Mouse (Mus musculus): ENCODE measurements at regions not wholly inside any gene's neighbourhood (a gene's known extent, or its start where the extent isn't known, plus 50 kb on each side); places are given as distances from the start of the nearest gene placed in this dataset.

DNA sequence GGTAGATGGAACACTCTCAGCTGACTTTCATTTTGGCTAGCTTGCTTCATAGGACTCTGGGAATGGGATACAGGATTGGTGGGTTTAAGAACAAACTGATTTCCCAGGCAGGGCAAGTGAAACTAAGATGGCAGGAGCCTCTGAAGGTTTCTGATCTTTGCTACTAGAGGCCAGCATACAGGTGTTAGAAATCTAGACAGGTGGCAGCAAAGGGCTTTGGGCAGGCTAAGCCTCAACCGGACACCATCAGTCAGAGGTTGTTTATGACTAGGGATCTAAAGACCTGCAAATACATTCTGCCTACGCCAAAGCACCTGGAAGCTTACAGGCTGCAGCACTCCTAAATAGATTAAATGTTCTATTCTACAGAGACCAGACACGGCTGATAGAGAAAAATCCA is 2233.4 kb downstream of the 4930444P10Rik start:
- no peak for ATAC-seq (ENCODE audit: low FRiP score)
- H3K27ac ChIP-seq: no peak overlapping the region
- no peaks in the 10 kb centered on the region for H3K9me3 ChIP-seq
- no peak overlapping the region for H3K4me3 ChIP-seq (replicated peaks)
- WGBS: 60% methylated on average over 3 of the region's 3 CpGs
- peaks cover 62% of the 10 kb centered on the region for H3K27me3 ChIP-seq
- peaks cover 15% of the 10 kb centered on the region for H3K4me1 ChIP-seq
- H3K36me3 ChIP-seq (replicated peaks): no peaks in the 10 kb centered on the region
- no peak overlapping the region for H3K4me2 ChIP-seq
- H3K9ac ChIP-seq: no peak overlapping the region

DNA sequence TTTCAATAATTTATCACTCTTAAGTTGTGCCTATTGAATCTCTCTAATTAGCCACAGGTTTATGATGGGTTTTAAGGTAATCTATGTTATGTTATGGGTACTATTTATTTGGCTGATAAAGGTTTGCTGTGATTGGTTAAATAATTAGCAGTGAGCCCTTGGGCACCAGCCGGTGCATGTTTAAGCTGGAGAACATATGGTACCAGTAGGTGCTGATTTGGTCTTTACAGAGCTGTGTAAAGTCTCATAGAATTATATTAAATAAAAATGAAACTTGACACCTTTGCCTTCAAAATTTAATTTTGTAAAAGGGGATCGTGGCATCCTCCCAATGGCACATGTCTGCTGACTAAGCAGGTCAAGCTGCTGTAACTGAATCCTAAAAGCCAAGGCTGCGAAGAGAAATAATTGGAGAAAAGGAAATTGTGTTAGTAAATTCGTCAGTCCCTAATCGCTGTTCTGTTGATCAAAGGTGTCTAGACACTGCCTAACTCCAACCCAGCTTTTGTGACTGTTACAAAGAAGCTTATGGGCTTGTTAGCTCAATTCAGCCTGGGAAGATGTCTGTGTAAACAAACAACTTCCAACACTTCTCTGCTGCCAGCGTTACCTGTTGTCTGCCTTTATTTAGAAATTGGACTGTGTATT is 2234.6 kb downstream of the 4930444P10Rik start:
- 0 out of 2 replicates have a peak overlapping the region, but pooled peaks have one; percentile 46 for H3K27ac ChIP-seq
- H3K9ac ChIP-seq: no peak overlapping the region
- H3K27me3 ChIP-seq: peaks cover 51% of the 10 kb centered on the region
- H3K9me3 ChIP-seq: no peaks in the 10 kb centered on the region
- WGBS: 18% methylated on average over 6 of the region's 6 CpGs
- H3K36me3 ChIP-seq (replicated peaks): no peaks in the 10 kb centered on the region
- ATAC-seq (ENCODE audit: low FRiP score): 0 out of 2 replicates have a peak, but pooled peaks have one; percentile 33
- no peak overlapping the region for H3K4me3 ChIP-seq (replicated peaks)
- peaks cover 15% of the 10 kb centered on the region for H3K4me1 ChIP-seq
- no peak overlapping the region for H3K4me2 ChIP-seq

DNA sequence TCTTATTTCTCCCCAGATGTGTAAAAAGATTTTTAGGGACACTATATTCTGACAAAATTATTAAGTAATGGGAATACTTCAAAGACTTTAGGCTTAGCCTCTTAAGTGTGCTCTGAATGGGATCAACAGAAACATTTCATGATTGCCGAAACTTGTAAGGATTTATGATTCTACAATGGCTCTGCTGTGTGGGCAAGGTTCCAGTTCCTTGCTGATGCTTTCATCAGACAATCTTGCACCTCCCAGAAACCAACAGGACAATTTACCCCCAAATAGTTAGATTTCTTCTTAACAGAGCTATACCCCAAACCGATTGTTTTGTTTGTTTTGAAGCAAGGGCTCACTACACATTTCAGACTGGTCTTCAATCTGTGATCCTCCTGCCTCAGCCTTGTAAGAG is 2236.1 kb downstream of the 4930444P10Rik start:
- Histone ChIP-seq H3K4me1 (peaks cover 15% of the 10 kb centered on the region), H3K27ac (no peak overlapping the region), H3K4me2 (no peak overlapping the region), H3K9me3 (no peaks in the 10 kb centered on the region), H3K4me3 (replicated peaks) (no peak overlapping the region), H3K9ac (no peak overlapping the region), H3K27me3 (peaks cover 38% of the 10 kb centered on the region), H3K36me3 (replicated peaks) (no peaks in the 10 kb centered on the region)
- WGBS: 77% methylated on average over 2 of the region's 2 CpGs
- no peak for ATAC-seq (ENCODE audit: low FRiP score)

DNA sequence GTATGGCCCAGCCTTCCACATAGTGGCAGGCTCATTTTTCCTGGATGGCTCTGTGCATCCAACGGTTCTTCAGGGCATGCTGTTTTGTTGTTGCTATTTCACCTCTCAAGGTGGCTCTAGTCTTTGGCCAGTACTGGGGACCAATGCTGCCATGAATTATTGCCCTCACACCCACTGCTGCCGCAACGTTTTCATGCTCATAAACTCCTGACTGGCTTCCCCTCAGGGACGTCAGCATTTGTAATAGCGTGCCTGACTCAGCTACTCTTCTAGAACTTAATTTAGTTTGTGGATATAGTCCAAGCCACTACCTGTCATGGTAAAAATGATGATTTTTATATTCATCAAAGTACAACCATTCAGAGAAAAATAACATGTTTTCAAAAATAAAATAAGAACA is 2242.0 kb downstream of the 4930444P10Rik start:
- Histone ChIP-seq H3K27ac (no peak overlapping the region), H3K4me3 (replicated peaks) (no peak overlapping the region), H3K9ac (no peak overlapping the region), H3K4me2 (no peak overlapping the region), H3K36me3 (replicated peaks) (no peaks in the 10 kb centered on the region), H3K4me1 (no peaks in the 10 kb centered on the region), H3K27me3 (0 out of 2 replicates have a peak, but pooled peaks cover 12% of the 10 kb centered on the region), H3K9me3 (no peaks in the 10 kb centered on the region)
- 89% methylated on average over 5 of the region's 5 CpGs for WGBS
- ATAC-seq (ENCODE audit: low FRiP score): no peak

DNA sequence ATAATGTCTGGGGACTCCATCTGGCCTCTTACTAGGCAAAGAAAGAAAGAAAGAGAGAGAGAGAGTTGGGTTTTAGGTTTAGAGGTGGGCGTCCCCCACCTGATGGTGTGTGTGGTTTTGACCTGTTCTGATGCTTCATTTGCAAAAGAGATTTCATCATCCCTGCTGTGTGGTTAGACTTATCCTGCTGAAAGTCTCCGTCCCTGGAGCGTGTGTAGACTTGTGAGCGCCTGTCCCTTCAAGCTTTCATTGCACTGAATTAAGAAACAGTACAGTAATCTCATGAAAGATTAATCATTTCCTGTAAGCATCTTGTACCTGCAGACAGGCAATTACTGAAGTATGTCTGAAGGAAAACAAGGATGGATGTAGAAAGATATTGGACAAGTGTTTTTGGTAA is 2244.1 kb downstream of the 4930444P10Rik start:
- Histone ChIP-seq H3K36me3 (replicated peaks) (no peaks in the 10 kb centered on the region), H3K4me3 (replicated peaks) (no peak overlapping the region), H3K4me1 (no peaks in the 10 kb centered on the region), H3K9me3 (no peaks in the 10 kb centered on the region), H3K9ac (no peak overlapping the region), H3K27ac (no peak overlapping the region), H3K4me2 (no peak overlapping the region), H3K27me3 (0 out of 2 replicates have a peak, but pooled peaks cover 4% of the 10 kb centered on the region)
- ATAC-seq (ENCODE audit: low FRiP score): no peak
- 87% methylated on average over 4 of the region's 4 CpGs for WGBS

DNA sequence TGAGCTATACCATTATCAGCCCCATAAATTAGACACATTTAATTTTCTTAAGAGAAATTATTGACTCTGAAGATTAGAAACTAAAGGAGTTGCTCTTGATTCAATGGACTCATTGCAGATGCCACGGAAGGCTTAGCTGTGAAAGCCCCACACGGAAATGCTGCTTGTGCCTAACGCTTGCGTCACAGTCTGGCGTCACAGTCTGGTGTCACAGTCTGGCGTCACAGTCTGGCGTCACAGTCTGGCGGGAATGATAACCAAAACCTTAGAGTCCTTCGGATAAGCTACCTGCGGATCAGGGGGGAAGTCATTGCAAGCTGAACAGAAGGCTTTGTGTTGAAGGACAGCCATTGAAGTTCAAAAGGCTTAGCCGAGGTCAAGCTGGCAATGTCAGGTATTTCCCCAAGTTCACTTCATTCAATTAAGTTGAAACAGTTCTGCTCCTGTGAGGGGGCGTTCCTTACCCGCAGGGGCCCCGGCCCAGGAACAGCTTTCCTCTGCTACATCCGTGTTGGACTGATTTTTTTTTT is 2246.7 kb downstream of the 4930444P10Rik start:
- 75% methylated on average over 15 of the region's 15 CpGs for WGBS
- Histone ChIP-seq H3K9ac (no peak overlapping the region), H3K36me3 (replicated peaks) (no peaks in the 10 kb centered on the region), H3K4me2 (no peak overlapping the region), H3K4me3 (replicated peaks) (no peak overlapping the region), H3K27me3 (0 out of 2 replicates have a peak, but pooled peaks cover 10% of the 10 kb centered on the region), H3K4me1 (no peaks in the 10 kb centered on the region), H3K9me3 (no peaks in the 10 kb centered on the region), H3K27ac (no peak overlapping the region)
- ATAC-seq (ENCODE audit: low FRiP score): no peak

DNA sequence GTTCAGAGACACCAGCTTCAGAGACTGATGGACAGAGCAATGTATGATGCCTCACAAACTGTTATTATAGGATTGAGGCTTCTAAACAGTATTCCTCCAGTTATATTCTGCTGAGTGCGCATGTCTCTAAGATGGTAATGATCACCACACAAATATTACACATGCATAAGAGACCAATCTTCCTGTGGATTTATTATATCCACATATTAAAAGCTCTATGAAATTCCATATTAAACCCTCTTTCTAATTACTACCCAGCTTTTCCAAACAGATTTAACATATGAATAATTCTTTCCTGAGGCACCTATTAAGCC is 2252.9 kb downstream of the 4930444P10Rik start:
- H3K4me1 ChIP-seq: no peaks in the 10 kb centered on the region
- no peak overlapping the region for H3K9ac ChIP-seq
- no peak overlapping the region for H3K4me2 ChIP-seq
- WGBS: 96% methylated on average over 1 of the region's 1 CpGs
- H3K36me3 ChIP-seq (replicated peaks): no peaks in the 10 kb centered on the region
- no peak overlapping the region for H3K27ac ChIP-seq
- H3K27me3 ChIP-seq: 0 out of 2 replicates have a peak, but pooled peaks cover 6% of the 10 kb centered on the region
- H3K4me3 ChIP-seq (replicated peaks): no peak overlapping the region
- ATAC-seq (ENCODE audit: low FRiP score): no peak
- no peaks in the 10 kb centered on the region for H3K9me3 ChIP-seq

DNA sequence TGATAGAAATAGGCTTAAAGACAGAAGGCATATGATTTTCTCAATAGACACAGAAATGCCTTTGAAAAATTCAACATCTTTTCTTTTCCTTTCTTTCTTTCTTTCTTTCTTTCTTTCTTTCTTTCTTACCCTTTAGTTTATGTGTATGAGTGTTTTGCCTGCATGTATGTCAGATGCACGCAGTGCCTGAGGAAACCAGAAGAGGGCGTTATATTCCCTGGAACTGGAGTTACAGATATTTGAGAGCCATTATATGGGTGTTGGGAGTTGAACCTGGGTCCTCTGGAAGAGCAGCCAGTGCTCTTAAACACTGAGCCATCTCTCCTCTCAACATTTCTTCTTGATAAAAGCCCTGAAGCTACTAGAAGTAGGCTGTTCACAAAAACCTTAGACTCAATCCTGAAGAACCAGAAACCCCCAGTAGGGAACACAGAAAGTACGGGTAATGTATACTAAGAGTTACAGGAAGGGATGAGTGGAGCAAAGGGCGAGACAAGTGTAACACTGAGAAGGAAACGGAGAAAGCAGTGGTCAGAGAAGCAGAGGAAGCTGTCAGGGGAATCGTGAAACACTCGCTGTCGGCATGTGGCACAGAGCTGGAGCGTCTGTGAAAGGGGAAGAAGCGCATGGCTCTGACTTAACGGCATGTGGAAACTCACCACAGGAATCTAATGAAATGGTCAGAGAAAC is 2253.4 kb downstream of the 4930444P10Rik start:
- H3K27me3 ChIP-seq: 0 out of 2 replicates have a peak, but pooled peaks cover 6% of the 10 kb centered on the region
- 78% methylated on average over 11 of the region's 11 CpGs for WGBS

DNA sequence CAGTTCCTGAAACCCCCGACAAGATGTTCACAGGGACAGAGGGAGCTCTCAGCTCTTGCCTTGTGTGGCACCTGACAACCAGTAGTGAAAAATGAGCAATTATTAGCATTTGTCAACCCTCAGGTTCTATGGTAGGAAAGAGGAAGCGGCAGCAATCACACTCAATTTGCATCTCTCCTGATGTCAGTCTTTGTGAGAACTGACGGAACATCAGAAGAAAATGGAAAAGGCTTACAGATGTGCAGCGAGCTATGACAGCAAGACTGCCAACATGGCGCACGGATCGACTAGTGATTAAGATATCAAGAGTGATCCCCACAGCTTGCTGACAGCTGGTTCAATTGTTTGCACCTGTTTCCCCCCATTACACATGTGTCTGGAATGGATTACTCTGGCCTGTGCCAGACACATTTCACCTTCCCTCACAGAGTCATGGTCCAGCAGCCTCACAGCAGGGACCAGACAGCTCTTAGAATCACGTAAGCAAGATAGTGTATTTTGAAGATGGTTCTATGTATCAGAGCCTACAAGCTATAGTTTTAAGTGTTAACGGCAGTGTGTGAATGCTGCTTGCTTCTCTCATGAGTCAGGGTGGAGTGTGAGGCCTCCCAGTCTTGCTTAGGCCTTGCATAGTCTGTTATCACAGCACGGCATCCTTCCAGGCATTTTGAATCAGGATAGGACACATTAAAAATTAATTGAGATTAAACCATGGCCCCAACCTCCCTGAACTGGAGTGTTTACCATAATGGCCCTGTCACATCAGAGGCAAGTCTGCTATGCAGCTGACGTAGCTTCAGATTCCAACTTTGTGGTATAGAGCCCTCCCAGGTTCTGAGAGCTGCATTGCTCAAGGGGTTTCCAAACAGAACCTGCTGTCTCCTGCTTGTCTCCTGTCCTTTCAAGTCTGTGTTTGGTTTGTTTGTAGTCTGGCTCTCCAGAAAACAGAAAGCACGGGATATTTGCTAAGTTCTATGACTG is 2258.0 kb downstream of the 4930444P10Rik start:
- Histone ChIP-seq H3K27me3 (no peaks in the 10 kb centered on the region), H3K9ac (no peak overlapping the region), H3K4me1 (no peaks in the 10 kb centered on the region), H3K4me3 (replicated peaks) (no peak overlapping the region), H3K27ac (no peak overlapping the region), H3K36me3 (replicated peaks) (no peaks in the 10 kb centered on the region), H3K9me3 (no peaks in the 10 kb centered on the region), H3K4me2 (no peak overlapping the region)
- WGBS: 77% methylated on average over 12 of the region's 12 CpGs
- no peak for ATAC-seq (ENCODE audit: low FRiP score)

More for the DNA sequence above, 2253.4 kb downstream of the 4930444P10Rik start:
- ATAC-seq (ENCODE audit: low FRiP score): no peak
- Histone ChIP-seq H3K9me3 (no peaks in the 10 kb centered on the region), H3K4me3 (replicated peaks) (no peak overlapping the region), H3K36me3 (replicated peaks) (no peaks in the 10 kb centered on the region), H3K4me1 (no peaks in the 10 kb centered on the region), H3K4me2 (no peak overlapping the region), H3K27ac (no peak overlapping the region), H3K9ac (no peak overlapping the region)

DNA sequence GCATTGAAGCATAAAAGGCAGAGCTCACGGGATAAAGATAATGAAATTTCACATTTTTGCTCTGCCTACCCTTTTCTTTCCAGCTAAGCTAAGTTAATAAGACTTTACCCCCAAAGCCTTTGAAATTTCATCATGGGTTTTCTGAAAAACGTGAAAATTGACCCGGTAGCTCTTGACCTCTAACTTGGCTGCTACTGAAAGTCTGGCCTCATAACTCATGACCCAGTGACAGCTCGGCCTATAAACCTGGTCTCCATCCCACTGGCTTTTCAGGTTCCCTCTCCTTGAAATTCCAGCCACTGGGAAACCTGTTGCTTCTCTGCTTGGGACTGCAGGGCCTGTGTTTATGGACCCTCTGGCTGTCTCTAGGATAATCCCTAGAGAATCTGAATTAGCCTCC is 2285.3 kb downstream of the 4930444P10Rik start:
- H3K4me3 ChIP-seq (replicated peaks): no peak overlapping the region
- ATAC-seq (ENCODE audit: low FRiP score): no peak
- H3K9me3 ChIP-seq: no peaks in the 10 kb centered on the region
- no peak overlapping the region for H3K4me2 ChIP-seq
- WGBS: 73% methylated on average over 4 of the region's 4 CpGs
- H3K4me1 ChIP-seq: no peaks in the 10 kb centered on the region
- H3K36me3 ChIP-seq (replicated peaks): no peaks in the 10 kb centered on the region
- no peak overlapping the region for H3K9ac ChIP-seq
- no peaks in the 10 kb centered on the region for H3K27me3 ChIP-seq
- no peak overlapping the region for H3K27ac ChIP-seq

DNA sequence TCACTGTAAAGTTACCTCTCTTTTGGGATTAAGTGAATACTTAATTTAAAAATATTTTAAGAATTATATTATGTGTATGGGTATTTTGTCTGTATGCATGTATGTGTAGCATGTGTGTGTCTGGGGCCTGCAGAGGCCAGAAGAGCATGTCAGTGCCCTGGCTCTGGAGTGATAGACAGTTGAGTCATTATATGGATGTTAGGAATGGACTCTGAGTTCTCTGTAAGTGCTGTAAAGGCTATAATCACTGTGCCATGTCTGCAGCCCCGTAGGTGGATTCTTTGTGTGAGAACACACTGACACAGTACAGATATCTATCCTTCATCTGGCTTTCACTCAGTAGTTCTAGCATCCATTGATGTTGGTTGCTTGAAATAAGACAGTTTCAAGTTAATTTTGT is 2292.7 kb downstream of the 4930444P10Rik start:
- Histone ChIP-seq H3K4me1 (no peaks in the 10 kb centered on the region), H3K36me3 (replicated peaks) (no peaks in the 10 kb centered on the region), H3K4me2 (no peak overlapping the region), H3K9ac (no peak overlapping the region), H3K4me3 (replicated peaks) (no peak overlapping the region), H3K27ac (no peak overlapping the region), H3K27me3 (no peaks in the 10 kb centered on the region), H3K9me3 (no peaks in the 10 kb centered on the region)
- 71% methylated on average over 1 of the region's 1 CpGs for WGBS
- no peak for ATAC-seq (ENCODE audit: low FRiP score)

DNA sequence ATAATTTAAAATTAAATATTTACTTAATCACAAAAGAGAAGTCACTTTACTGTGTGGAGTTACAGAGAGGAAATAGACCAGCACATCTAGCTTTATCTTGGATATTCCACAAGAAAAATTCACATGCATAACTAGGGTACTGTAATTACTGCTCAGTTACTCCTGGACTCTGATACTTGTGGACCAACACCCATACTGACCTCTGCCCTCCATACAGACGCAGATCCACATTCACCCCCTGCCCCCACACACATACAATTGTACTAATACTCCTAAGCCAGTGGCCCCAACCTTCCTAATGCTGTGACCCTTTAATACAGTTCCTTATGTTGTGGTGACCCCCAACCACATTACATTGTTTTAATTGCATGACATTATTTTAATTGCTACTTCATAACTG is 2294.3 kb downstream of the 4930444P10Rik start:
- no peak overlapping the region for H3K27ac ChIP-seq
- 74% methylated on average over 1 of the region's 1 CpGs for WGBS
- no peaks in the 10 kb centered on the region for H3K4me1 ChIP-seq
- ATAC-seq (ENCODE audit: low FRiP score): no peak
- H3K9me3 ChIP-seq: no peaks in the 10 kb centered on the region
- no peak overlapping the region for H3K9ac ChIP-seq
- H3K4me2 ChIP-seq: no peak overlapping the region
- no peaks in the 10 kb centered on the region for H3K27me3 ChIP-seq
- H3K4me3 ChIP-seq (replicated peaks): no peak overlapping the region
- no peaks in the 10 kb centered on the region for H3K36me3 ChIP-seq (replicated peaks)
